Mouse (Mus musculus): ENCODE data around the gene Fam83c. TPM values are rescaled to one million over a fixed set of nuclear protein-coding genes. Genes with fewer than 3 reads are reported as not detected.

Fam83c gene
- polyA plus RNA-seq (2021; fragmentation: Nextera tagmentation), result 0.04 TPM in 1 of 2 replicates, not detected in the other
- long read RNA-seq, experiment 1, result 0 reads
- long read RNA-seq, experiment 2, result 0 reads

DNA sequence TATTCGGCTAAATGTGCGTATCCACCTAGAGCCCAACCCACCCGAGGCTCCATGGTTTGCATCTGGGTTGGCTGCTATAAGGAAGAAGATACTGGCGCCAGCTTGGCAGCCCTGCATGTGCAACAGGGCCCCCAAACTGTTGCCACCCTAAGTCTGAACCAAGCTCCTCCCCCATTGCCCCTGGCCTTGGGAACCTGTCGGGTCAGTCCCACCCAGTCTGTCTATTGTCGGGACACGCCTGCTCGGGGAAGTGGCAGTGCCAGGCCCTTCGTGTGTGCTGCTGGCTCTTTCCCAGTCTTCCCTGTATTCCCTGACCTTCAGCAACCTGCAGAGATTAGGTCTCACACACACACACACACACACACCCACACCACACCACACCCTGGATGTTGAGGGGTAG lies at the start of gene Fam83c:
Fam83c (minus strand) TSS at position 123 of the 400 bp plus-strand sequence.

DNA sequence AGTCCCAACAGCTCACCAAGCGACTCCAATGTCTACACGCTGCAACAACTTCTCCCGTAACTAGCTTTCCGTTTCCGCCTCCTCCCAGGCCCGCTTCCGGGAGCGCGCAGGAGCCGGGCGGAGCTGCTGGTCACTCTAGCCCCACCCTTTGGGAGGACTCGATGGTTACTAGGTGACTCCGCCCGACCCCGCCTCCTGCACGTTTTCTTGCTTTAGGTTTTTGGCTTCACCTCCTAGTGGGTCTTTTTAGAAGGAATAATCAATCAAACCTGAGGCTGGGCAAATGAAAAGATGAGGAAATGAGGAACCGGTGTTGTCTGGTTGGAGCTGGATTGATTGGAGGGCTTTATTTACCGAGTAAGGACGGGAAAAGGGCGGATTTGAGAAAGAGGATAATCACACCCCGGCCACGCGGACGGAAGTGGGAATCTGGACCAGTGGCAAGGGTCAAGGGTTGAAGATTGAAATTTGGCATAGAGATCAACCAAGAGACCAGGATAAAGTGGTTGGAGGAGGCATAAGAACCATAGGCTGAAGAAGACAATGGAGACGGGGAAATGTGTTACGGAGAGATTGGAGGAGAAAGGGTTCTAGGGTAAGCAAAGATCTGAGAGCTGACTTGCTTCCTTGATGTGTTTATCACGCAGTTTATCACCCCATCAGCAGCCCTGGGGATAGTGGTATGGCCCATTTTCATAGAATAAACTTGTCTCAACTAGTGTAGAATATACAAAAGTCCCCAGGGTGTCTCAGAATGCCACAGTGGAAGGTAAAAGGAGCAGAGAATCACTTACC lies 7.8 kb downstream of the Fam83c start, which contains the start of gene Eif6:
Eif6 (minus strand) TSS at position 296 of the 795 bp plus-strand sequence.

DNA sequence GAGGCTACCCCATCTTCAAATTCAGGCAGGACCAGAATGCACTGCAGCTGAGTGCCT lies 15.4 kb downstream of the Fam83c start, which contains the start of gene BC029722:
BC029722 (minus strand) TSS at position 35 of the 57 bp plus-strand sequence.

Other genes with a start within 250 kb of the Fam83c start
- 13.4 and 16.8 TPM in 2 replicates for gene Gss, start 242.0 kb downstream of the Fam83c start, polyA plus RNA-seq (2021; fragmentation: Nextera tagmentation)
- gene Myh7b, start 223.6 kb downstream of the Fam83c start, polyA plus RNA-seq (2021; fragmentation: Nextera tagmentation), result 0.83 and 1.4 TPM in 2 replicates
- gene Trpc4ap, start 142.5 kb downstream of the Fam83c start, polyA plus RNA-seq (2021; fragmentation: Nextera tagmentation), result 69.8 and 77.9 TPM in 2 replicates
- gene Edem2, start 105.4 kb downstream of the Fam83c start, polyA plus RNA-seq (2021; fragmentation: Nextera tagmentation), result 25.6 and 26.2 TPM in 2 replicates
- not detected in 2 replicates for gene Gm17581, start 99.0 kb downstream of the Fam83c start, polyA plus RNA-seq (2021; fragmentation: Nextera tagmentation)
- 0.56 and 0.78 TPM in 2 replicates for gene Procr, start 83.7 kb downstream of the Fam83c start, polyA plus RNA-seq (2021; fragmentation: Nextera tagmentation)
- gene Mmp24, start 59.5 kb downstream of the Fam83c start, polyA plus RNA-seq (2021; fragmentation: Nextera tagmentation), result 2.3 and 2.6 TPM in 2 replicates
- gene BC029722, start 15.4 kb downstream of the Fam83c start, polyA plus RNA-seq (2021; fragmentation: Nextera tagmentation), result 105 and 107 TPM in 2 replicates
- gene Eif6, start 7.9 kb downstream of the Fam83c start, polyA plus RNA-seq (2021; fragmentation: Nextera tagmentation), result 103 and 105 TPM in 2 replicates
- 68.7 and 69.3 TPM in 2 replicates for gene Uqcc1, start 95.5 kb upstream of the Fam83c start, polyA plus RNA-seq (2021; fragmentation: Nextera tagmentation)
- gene Gm15557, start 105.9 kb upstream of the Fam83c start, polyA plus RNA-seq (2021; fragmentation: Nextera tagmentation), result not detected in 2 replicates
- 0.09 and 0.51 TPM in 2 replicates for gene Gdf5, start 110.5 kb upstream of the Fam83c start, polyA plus RNA-seq (2021; fragmentation: Nextera tagmentation)
- gene Cep250, start 121.6 kb upstream of the Fam83c start, polyA plus RNA-seq (2021; fragmentation: Nextera tagmentation), result 4.6 and 4.7 TPM in 2 replicates
- 0.35 and 0.45 TPM in 2 replicates for gene 6430550D23Rik, start 173.1 kb upstream of the Fam83c start, polyA plus RNA-seq (2021; fragmentation: Nextera tagmentation)
- gene Ergic3, start 173.2 kb upstream of the Fam83c start, polyA plus RNA-seq (2021; fragmentation: Nextera tagmentation), result 459 and 479 TPM in 2 replicates
- gene Fer1l4, start 218.1 kb upstream of the Fam83c start, polyA plus RNA-seq (2021; fragmentation: Nextera tagmentation), result not detected in 2 replicates
- 2.9 and 3.6 TPM in 2 replicates for gene Spag4, start 230.3 kb upstream of the Fam83c start, polyA plus RNA-seq (2021; fragmentation: Nextera tagmentation)